Mouse (Mus musculus) embryonic fibroblast, embryonic 13.5 days (primary cell): ENCODE data around the gene Xpo5.

Experiments
- CTCF ChIP-seq: IDR thresholded peaks from 2 replicates; pipeline ENCODE4 v1.5.1; 2011; ENCODE audit warnings: mild to moderate bottlenecking, control low read depth, low read length, moderate library complexity, borderline replicate concordance; ENCODE audit not compliant: insufficient read depth
- POLR2A ChIP-seq: IDR thresholded peaks from 2 replicates; pipeline ENCODE4 v1.6.1; 2011; ENCODE audit warnings: low read depth, mild to moderate bottlenecking, control low read depth, low read length, moderate library complexity

- TF ChIP-seq POLR2A = no peak
- TF ChIP-seq CTCF = no peak
Observed at GRCm38 (mm10) chr17:46241471-46241870, 38.9 kb downstream of the Xpo5 start.
